Mouse (Mus musculus): Measurements from ENCODE around the gene Gprc5d.

Gprc5d gene

GRCm38 (mm10) chr6:135118183-135118582, at the start of gene Gprc5d:
Gene Gprc5d, minus strand, starts transcription at chr6:135118283.
- DNase-seq (ENCODE audit: low read depth, low spot score), result no peak

GRCm38 (mm10) chr6:135166712-135167111, 48.6 kb upstream of the Gprc5d start:
- DNase-seq (ENCODE audit: low read depth, low spot score), result no peak

- no peak for DNase-seq (ENCODE audit: low read depth, low spot score)
Measured at GRCm38 (mm10) chr6:135166262-135166661, 48.2 kb upstream of the Gprc5d start.

- DNase-seq (ENCODE audit: low read depth, low spot score), result no peak
Measured at GRCm38 (mm10) chr6:135165706-135166105, 47.6 kb upstream of the Gprc5d start.

GRCm38 (mm10) chr6:135165191-135165590, 47.1 kb upstream of the Gprc5d start:
- no peak for DNase-seq (ENCODE audit: low read depth, low spot score)

- DNase-seq (ENCODE audit: low read depth, low spot score), result no peak
Measured at GRCm38 (mm10) chr6:135162861-135163260, 44.8 kb upstream of the Gprc5d start.

GRCm38 (mm10) chr6:135162311-135162710, 44.2 kb upstream of the Gprc5d start:
- no peak for DNase-seq (ENCODE audit: low read depth, low spot score)

GRCm38 (mm10) chr6:135161356-135161755, 43.3 kb upstream of the Gprc5d start:
- no peak for DNase-seq (ENCODE audit: low read depth, low spot score)

GRCm38 (mm10) chr6:135158509-135158908, 40.4 kb upstream of the Gprc5d start:
- no peak for DNase-seq (ENCODE audit: low read depth, low spot score)

GRCm38 (mm10) chr6:135157496-135157895, 39.4 kb upstream of the Gprc5d start:
- no peak for DNase-seq (ENCODE audit: low read depth, low spot score)

- DNase-seq (ENCODE audit: low read depth, low spot score), result no peak
Measured at GRCm38 (mm10) chr6:135156597-135156996, 38.5 kb upstream of the Gprc5d start.

- no peak for DNase-seq (ENCODE audit: low read depth, low spot score)
Measured at GRCm38 (mm10) chr6:135153719-135154118, 35.6 kb upstream of the Gprc5d start.

- no peak for DNase-seq (ENCODE audit: low read depth, low spot score)
Measured at GRCm38 (mm10) chr6:135150311-135150710, 32.2 kb upstream of the Gprc5d start.

- DNase-seq (ENCODE audit: low read depth, low spot score), result no peak
Measured at GRCm38 (mm10) chr6:135149722-135150121, 31.6 kb upstream of the Gprc5d start.

- no peak for DNase-seq (ENCODE audit: low read depth, low spot score)
Measured at GRCm38 (mm10) chr6:135149175-135149574, 31.1 kb upstream of the Gprc5d start.

GRCm38 (mm10) chr6:135148506-135148905, 30.4 kb upstream of the Gprc5d start:
- DNase-seq (ENCODE audit: low read depth, low spot score), result no peak

GRCm38 (mm10) chr6:135145976-135146375, 27.9 kb upstream of the Gprc5d start:
- no peak for DNase-seq (ENCODE audit: low read depth, low spot score)

GRCm38 (mm10) chr6:135144516-135144915, 26.4 kb upstream of the Gprc5d start:
- no peak for DNase-seq (ENCODE audit: low read depth, low spot score)

- DNase-seq (ENCODE audit: low read depth, low spot score), result no peak
Measured at GRCm38 (mm10) chr6:135143151-135143550, 25.1 kb upstream of the Gprc5d start.

GRCm38 (mm10) chr6:135141451-135142147, 23.5 kb upstream of the Gprc5d start:
- DNase-seq (ENCODE audit: low read depth, low spot score), result no peak

GRCm38 (mm10) chr6:135138746-135139145, 20.7 kb upstream of the Gprc5d start:
- no peak for DNase-seq (ENCODE audit: low read depth, low spot score)

GRCm38 (mm10) chr6:135138207-135138606, 20.1 kb upstream of the Gprc5d start:
- no peak for DNase-seq (ENCODE audit: low read depth, low spot score)

GRCm38 (mm10) chr6:135137736-135138135, 19.7 kb upstream of the Gprc5d start:
- DNase-seq (ENCODE audit: low read depth, low spot score), result no peak
